Mouse (Mus musculus): ENCODE data around the gene Reg4.

DNA sequence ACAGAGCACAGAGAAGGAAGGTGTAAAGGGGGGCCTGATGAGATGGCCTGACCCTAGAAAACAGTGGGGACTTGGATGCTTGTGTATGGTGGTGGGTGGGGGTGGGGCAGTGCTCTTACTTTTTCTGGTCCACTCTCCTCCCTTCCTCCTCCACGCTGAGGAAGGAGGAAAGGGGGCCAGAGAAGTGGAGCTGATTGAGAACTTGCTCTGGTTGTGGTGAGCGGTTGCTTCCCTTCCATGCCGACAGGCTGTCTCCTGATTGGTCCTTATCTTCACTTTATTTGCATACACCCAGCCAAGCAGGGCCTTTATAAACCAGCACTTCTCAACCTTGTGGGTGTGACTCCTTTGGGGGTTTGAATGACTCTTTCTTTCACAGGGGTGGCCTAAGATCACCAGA is 32.1 kb downstream of the Reg4 start:
- no peak for TF ChIP-seq CTCF (conservative IDR thresholded peaks at IDR 0.05 in 1 of 2, IDR thresholded peaks at IDR 0.05 in 1 of 2; ENCODE audit: low read depth in 2 of 2, low read length in 2 of 2)
- TF ChIP-seq USF1 (IDR thresholded peaks at IDR 0.05; ENCODE audit: low read depth, low read length) = no peak
- no peak for TF ChIP-seq ZNF384 (IDR thresholded peaks at IDR 0.05; ENCODE audit: low read depth, low read length)
- TF ChIP-seq EP300 (IDR thresholded peaks at IDR 0.05; ENCODE audit: low read length) = no peak

All from CH12.LX (cell line).